Mouse (Mus musculus): Measurements from ENCODE around the gene Nup93.

Gene Nup93

DNA sequence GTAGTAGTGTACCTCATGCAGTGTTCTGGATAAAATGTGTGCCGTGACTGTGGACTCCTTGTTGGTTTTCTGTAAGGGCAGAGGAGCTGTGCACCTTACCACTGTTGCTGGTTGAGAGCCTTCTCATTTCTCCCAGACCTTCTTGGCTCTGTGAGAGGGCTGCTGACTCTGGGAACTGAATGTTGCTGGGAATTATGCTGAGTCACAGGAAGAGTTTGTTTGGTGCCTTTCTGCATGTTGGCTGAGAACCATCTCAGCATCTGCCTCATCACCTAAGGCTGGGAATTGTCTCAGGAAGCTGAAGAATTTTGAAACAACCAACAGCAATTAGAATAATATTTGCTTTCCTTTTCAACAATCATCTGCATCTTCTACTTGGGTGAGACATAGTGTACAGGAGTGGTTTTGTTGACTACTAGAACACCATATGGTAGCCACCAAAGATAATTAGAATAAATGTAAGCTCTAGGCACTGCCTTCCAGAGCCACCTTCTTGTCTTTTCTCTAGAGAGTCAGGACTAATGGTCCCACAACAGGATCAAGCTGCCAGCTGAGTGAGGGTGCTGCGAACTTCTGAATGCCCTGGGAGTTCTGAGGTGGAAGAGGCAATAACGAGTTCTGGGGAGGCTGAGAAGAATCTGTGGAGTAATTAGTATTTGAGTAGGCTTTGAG, 48.4 kb downstream of the Nup93 start:
- DNase-seq (ENCODE audit: extremely low read depth, insufficient read length, low spot score), result peak; percentile 15

DNA sequence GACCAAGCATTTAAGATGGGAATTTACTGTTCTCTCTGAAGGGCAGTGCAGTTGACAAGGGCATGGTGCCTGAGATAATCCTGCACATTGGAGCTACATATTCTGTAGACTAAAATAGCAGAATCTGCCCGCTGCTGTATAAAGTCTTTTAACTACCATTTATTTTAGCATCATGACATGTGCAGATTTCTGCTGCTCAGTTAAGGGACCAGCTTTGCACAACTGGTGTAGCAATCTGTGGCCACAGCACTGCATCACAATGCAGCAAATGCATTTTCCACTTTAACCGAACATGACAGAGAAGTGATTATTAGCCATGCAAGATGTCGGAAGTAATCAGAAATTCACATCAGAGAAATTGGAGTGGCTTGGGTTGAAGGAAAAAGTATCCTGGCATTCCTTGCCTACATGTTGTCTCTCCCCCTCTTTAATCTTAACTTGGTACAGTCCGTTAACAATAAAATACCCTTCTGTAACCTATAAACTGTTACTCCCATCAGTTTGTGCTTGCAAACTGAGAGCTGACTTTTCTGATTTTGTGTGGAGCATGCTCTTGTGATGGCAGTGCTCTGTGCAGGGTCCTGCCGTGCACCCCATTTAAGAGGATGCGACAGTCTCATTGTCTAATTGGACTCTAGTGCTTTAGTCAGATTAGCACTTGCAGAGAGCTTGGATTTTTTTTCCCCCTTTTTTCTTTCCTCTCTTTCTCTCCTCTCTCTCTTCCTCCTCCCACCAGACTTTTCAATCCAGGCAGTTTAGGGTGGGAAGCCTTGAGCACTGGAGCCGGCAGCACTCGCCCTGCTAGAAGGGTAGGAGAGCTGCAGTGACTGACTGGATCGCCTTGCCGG, 52.2 kb downstream of the Nup93 start:
- DNase-seq (ENCODE audit: extremely low read depth, insufficient read length, low spot score), result no peak

DNA sequence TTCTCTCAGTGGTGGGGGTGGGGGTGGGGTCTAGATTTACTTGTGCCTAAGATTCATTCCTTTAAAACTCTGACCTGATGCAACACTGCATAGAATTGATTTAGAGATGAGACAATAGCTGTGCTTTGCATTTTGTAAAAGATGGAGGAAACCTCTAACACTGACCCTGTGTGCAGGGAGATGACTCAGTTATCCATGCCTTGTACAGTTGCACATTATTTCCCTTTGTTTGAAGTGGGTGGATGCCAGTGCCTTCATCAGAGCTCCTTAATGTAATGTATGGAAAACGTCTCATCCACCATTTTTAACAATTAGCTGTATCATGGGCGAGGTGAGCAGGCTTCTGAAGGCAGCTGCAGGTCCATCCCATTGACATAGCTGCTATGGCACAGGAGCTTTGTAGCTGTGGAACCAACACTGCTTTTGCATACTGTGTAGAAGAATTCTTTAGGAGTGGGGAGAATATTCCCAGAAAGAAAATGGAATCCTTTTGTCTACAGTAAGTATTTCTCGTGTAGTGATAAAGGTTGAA, 54.1 kb downstream of the Nup93 start:
- no peak for DNase-seq (ENCODE audit: extremely low read depth, insufficient read length, low spot score)

DNA sequence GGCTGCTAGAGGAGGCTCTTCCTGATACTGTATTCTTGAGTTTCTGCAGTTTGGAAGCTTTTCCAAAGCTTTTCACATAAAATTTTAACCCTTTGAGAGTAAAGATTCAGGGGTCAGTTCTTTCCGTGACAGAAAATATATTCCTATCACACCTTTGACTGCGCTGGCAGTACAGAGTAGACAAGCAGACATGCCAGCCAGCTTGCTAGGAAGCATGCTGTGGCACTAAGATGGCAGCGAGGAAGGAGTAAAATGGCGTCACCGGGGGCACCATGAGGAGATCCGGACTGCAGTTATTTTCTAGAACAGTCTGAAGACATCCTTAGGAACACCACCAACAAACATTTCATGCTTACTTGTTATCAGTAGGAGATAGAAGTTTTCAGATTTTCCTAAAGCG, 55.9 kb downstream of the Nup93 start:
- DNase-seq (ENCODE audit: extremely low read depth, insufficient read length, low spot score), result no peak

DNA sequence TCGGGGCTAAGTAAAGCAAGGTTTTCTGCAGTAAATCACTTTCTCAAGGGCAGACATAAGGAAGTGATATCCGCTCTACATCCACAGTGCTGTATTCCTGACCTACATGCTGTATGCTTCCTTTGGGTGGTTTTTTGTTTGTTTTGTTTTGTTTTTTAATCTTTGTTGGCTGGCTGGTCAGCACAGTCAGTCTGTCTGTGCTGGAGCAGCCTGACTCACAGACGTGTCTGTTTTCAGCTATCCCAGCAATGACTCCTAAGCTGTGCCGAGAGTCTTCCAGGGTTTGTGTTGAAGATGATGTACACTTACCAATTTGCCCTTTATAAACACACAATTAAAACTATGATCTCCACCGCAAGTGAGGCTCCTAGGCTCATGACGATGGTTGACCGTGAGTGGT, 56.7 kb downstream of the Nup93 start:
- DNase-seq (ENCODE audit: extremely low read depth, insufficient read length, low spot score), result no peak

DNA sequence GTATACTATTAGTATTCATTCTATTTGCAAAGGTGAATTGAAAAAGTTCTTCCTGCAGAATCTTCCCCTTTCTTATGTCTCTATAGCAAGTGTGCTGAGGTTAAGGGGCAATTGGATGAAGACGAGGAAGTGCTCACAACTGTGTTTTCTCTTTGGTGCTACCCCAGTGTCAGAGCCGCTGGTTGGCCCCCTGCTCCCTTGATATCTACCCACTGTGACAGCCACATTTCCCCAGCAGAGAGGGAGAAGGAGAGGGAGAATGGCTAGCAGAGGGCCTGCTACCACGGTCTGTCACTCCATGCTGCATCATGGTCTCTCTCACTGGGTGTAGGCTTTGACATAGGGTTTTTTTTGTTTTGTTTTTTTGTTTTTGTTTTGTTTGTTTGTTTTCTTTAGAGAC, 58.2 kb downstream of the Nup93 start:
- no peak for DNase-seq (ENCODE audit: extremely low read depth, insufficient read length, low spot score)

DNA sequence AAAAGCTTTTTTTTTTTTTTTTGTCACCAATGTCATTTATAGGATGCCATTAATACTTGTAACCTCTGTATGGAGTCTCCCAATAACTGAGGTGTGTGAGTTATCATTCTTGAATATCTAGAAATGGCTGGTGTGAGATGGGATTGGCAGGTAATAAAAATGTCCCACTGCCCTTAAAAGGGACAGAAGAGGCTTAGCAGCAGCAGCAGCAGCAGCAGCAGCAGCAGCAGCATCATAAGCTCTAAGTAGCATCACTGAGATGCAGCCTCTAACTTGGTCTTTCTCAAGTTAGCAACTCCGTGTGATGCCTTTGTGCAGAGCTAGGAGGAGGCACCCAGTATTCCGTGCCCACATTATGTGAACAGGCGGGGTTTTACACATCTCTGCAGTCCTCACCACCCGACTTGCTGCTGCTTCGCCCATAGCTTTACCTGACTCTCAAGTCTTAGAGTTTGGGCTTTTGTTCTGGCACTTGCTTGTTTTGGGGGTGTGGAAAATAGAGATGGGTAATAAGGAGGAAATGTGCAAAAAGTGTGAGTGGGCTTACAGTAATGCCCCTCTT, 59.0 kb downstream of the Nup93 start:
- DNase-seq (ENCODE audit: extremely low read depth, insufficient read length, low spot score), result no peak

DNA sequence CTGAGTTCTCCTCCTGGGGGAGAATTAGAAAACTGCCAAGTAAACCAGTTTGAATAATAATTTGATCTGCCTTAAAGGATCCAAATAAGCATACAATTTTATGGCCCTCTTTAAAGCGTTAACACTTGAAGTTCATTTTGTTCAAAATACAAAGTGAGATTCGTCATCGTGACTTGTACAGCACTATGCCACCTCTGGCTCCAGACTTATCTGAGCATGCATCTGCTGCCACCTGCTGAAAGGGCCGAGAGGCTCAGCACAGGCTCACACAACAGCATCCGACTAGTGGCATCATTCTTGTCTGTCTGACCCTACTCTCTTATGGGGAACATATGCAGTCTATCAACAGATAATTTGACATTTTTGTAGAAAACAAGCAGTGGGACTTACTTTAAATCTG, 59.7 kb downstream of the Nup93 start:
- no peak for DNase-seq (ENCODE audit: extremely low read depth, insufficient read length, low spot score)

DNA sequence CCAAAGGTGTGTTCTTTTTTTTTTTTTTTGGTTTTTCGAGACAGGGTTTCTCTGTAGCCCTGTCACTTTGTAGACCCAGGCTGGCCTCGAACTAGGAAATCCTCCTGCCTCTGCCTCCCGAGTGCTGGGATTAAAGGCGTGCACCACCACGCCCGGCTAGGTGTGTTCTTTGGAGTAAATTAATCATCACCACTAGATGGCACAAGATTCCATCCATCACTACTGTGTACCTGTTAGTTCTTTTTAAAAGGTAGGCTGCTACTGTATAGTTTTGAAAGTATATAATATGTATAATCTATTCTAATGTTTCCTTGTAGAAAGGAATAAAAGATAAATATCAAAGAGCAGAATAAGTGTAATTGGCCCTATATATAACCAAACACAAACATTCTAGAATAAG, 63.9 kb downstream of the Nup93 start:
- no peak for DNase-seq (ENCODE audit: extremely low read depth, insufficient read length, low spot score)

DNA sequence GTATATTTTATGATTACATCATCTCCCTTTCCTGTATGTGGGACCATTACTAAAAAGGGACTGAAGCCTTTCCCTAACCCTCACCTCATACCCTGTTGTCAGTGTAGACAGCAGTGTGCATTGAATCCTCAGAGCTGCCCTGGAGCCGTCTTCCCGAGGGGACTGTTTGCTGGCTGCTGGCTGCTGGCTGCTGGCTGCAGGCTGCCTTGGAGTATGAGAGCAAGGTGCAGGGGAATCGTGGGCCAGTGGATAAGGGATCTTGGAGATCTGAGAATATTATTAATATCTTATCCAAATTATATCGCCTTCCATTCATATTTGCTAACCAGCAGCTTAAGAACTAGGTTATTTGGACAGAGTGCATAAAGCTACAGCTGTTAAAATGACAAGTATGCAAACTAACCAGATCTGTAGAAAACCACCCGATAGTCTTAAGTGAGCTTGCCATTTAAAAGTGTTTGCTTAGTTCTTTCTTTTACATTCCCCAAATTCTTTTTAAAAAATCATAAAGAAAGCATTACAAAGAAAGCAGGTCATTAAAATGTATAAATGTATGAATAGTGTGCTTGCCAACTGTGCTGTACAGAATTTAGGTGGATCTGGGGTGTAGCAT, 65.7 kb downstream of the Nup93 start:
- DNase-seq (ENCODE audit: extremely low read depth, insufficient read length, low spot score), result no peak

DNA sequence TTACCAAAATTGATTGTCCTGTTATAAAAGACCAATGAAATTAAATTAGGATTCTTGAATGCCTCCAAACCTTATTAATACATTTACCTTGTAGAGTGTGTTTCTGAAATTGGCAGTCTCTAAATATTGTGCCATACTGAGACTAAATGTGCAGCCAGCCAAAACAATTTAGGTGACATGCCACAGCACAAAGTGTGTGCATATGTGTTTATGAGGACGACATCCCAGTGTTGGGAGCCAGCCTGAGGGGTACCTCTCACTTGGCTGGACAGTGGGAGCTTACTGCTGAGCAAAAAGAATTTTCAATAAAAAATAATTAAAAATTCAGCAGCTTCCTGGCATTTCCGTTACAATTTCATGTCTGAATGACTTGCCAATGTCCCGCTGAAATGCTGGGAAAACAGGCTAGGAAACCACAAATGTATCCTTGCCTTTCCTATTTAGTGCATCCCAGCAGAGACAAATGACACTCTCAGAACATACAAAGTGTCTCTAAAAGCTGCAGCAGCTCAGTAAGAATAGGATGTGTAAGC, 68.2 kb downstream of the Nup93 start:
- no peak for DNase-seq (ENCODE audit: extremely low read depth, insufficient read length, low spot score)

DNA sequence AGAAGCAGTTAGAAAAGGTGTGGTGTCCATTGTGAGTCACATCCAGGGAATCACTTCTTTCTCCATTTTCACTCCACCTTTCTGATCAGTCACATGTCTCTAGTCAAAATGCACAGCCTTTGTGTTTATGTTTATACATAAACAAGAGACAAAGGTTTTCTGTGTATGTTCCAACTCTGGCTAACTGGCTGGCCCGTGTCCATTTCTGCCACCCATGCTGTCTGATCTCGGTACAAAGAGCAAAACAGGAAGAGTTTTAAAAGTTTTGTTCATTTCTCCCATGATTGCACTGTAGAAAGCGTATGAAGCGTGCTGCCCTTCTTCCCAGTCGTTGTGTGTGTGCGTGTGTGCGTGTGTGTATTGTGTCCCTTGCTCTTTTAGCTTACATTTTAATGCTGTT, 69.8 kb downstream of the Nup93 start:
- DNase-seq (ENCODE audit: extremely low read depth, insufficient read length, low spot score), result no peak

DNA sequence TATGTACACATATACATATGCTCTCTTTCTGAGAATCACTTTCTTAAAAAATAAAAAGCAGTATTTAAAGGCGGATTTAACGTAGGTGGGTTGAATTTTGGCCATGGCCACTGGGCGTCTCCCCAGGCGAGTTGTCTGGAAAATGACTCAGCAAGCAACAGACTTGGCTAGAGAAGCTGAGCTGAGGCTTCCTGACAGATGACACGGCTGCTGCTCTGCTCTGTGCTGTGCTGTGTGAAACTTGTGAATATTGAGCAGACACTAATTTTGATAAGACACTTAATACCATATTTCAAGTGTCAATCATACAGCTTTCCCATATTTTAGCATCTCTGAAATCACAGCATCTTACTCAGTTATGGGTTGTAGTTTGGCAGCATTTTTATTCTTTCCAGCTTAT, 76.2 kb downstream of the Nup93 start:
- peak; percentile 31 for DNase-seq (ENCODE audit: extremely low read depth, insufficient read length, low spot score)

DNA sequence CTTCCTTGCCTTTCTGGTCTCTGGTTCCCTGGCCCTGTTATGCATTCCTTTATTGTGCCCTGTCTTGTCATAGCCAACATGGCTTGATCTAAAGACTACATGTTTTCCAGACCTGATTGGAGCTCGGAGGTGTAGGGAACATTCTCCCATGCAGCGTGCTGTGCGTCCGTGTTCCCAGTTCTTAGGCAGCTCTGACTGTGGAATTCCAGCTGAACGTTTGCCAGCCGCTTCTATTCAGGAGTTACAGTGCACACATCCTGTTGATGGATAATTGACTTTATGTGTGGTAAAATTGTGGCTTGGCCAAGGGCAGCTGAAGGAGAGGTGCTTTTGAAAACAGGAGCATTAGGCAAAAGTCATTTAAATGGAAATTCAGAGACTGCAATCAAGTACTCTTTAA, 77.7 kb downstream of the Nup93 start:
- no peak for DNase-seq (ENCODE audit: extremely low read depth, insufficient read length, low spot score)

DNA sequence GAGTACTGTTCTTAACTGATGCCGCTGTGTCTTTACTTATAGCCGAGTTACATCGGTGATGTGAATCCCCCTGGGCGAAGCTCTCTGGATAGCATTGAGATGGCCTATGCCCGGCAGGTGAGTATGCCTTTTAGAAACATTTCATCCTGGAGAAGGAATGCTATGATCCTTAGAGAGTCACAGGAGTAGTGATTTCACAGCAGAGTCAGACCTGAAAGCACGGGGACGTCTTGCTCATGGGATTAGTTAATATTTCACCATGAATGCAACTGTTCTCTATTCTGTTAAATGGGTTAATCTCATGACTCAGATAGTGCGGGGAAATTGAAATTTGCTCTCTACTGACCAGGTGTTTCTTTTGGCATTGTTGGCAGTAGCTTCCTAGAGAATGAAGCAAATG, 78.3 kb downstream of the Nup93 start:
- DNase-seq (ENCODE audit: extremely low read depth, insufficient read length, low spot score), result no peak

DNA sequence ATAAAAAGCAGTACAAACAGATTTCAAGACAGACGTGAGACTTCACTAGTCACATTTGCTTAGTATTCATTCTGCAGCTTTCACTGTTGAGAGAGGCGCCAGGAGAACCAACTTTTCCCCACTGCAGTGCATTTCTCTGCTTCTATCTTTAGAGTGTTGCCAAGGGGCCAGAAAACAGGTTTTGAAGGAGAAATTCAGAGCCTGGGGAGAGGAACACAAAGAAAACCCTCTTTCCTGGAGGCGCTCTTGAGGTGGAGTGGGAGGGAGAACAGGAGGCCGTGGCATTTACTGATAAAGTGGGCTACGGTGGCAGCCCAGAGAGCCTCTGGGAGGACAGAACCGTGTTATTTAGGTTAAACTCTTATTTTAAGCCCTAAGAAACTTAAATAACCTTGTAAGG, 81.3 kb downstream of the Nup93 start:
- no peak for DNase-seq (ENCODE audit: extremely low read depth, insufficient read length, low spot score)

DNA sequence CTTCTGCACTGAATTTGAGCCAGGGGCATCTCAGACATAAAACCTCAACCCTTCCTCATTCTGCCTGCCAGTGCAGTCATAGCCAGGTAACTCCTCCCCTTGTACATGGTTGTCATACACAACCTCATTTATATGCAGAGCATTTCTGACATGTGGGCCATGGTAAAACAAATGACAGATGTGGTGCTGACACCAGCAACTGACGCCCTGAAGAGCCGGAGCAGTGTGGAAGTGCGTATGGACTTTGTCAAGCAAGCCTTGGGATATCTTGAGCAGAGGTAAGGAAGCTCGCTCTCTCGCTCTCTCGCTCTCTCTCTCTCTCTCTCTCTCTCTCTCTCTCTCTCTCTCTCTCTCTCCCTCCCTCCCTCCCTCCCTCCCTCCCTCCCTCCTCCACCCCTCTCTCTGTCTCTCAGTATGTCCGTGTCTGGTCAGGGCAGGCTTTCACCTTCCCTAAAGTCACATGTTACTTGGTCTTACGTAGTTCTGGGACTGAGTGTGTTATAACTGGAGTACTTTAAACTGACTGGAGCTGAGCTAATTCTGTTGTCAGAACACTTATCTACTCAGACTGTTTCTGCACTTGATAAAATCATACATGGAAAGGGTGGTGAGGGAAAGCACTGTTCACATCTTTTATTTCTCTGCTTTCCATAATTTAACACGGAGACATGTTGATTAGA, 82.1 kb downstream of the Nup93 start:
- DNase-seq (ENCODE audit: extremely low read depth, insufficient read length, low spot score), result no peak

DNA sequence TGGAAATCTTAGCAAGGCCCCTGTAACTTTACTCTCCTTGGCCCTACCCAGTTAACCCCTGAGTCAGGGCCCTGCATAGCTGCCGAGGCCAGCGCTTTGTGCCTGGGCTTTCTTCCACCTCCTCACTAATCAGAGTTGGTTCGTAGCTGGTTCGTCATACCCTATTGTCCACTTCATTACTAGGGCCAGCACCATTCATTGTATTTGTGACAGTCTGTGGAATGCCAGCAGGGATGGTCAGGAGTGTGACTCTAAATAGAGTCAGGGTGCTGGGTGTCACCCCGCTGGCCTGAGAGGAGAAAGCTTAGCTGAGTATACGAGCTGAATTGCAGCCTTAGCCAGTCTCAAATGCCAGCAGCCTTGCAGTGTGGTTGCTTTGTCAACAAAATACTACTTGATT, 82.7 kb downstream of the Nup93 start:
- no peak for DNase-seq (ENCODE audit: extremely low read depth, insufficient read length, low spot score)

DNA sequence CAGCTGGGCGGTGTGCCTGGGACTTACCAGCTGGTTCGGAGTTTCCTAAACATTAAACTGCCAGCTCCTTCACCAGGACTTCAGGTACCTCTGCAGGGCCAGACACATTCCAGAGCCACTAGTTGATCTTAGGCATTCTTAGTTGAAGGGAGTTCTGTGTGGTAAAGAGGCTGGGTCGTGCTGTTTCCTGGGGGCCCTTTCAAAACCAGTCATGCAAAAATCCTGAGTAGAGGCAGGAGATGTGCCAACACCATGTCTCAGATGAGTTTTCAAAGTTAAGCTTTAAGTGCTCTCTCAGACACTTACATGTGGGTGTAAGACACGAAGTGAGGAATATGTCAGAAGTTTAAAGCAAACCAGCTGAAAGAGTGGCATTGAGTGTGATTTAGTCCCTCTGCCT, 86.4 kb downstream of the Nup93 start:
- no peak for DNase-seq (ENCODE audit: extremely low read depth, insufficient read length, low spot score)

DNA sequence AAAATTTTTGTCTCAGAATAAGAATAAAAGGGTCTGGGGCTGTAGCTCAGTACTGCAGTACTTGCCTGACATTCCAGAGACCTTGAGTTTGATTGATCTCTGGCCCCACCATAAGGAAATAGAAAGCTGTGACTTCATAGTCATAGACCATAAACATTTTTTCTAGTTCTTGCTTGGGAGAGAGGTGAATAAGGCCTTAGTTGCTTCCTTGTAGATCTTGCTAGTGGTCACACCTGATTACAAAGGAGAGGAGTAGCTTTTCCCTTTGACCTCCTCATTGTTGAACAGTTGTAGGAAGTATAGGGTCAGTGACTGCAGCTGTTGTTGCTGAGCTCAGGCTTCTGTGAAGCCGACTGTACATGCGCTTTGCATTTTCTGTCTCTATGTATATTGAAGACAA, 90.0 kb downstream of the Nup93 start:
- DNase-seq (ENCODE audit: extremely low read depth, insufficient read length, low spot score), result no peak

Measured in 3134 (cell line).